Mouse (Mus musculus) limb, embryonic 11.5 days (tissue): ENCODE results near the gene Stard3. TPM values are rescaled to one million over a fixed set of nuclear protein-coding genes. Genes with fewer than 3 reads are reported as not detected.

Experiments used
- ATAC-seq: fragments of 200-750 bp; cut with Nextera tagmentation; 2 replicates; pipeline ENCODE4 v1.8.0; 2017; ENCODE audit warnings: low read depth; ENCODE audit not compliant: insufficient number of reproducible peaks, low FRiP score, low TSS enrichment
- DNase-seq: peaks from one replicate; pipeline ENCODE4 v3.0.0-alpha.2; 2015; ENCODE audit warnings: low spot score
- H3K27ac ChIP-seq: fragments of 300-500 bp; sonication (generic); replicated peaks from 2 replicates; pipeline ENCODE4 v1.5.1; 2014; ENCODE audit warnings: low read depth, mild to moderate bottlenecking, low read length
- H3K27me3 ChIP-seq: fragments of 300-500 bp; sonication (generic); 2 replicates; pipeline ENCODE4 v1.6.1; 2014; ENCODE audit warnings: mild to moderate bottlenecking, low read length, mixed read lengths; ENCODE audit not compliant: control insufficient read depth, insufficient read depth
- H3K36me3 ChIP-seq: fragments of 300-500 bp; sonication (generic); 2 replicates; pipeline ENCODE4 v1.6.1; 2014; ENCODE audit warnings: mild to moderate bottlenecking, low read length, moderate library complexity, mixed read lengths; ENCODE audit not compliant: control insufficient read depth, insufficient read depth
- H3K4me1 ChIP-seq: fragments of 300-500 bp; sonication (generic); 2 replicates; pipeline ENCODE4 v1.6.1; 2014; ENCODE audit warnings: low read length, mixed read lengths; ENCODE audit not compliant: control insufficient read depth, insufficient read depth
- H3K4me2 ChIP-seq: fragments of 300-500 bp; sonication (generic); 2 replicates; pipeline ENCODE4 v1.6.1; 2014; ENCODE audit warnings: low read depth, mild to moderate bottlenecking, moderate library complexity; ENCODE audit not compliant: severe bottlenecking
- H3K4me3 ChIP-seq: fragments of 300-500 bp; sonication (generic); 2 replicates; pipeline ENCODE4 v1.5.1; 2014; ENCODE audit warnings: low read depth, low read length
- H3K9ac ChIP-seq: fragments of 300-500 bp; sonication (generic); 2 replicates; pipeline ENCODE4 v1.6.1; 2014; ENCODE audit warnings: mild to moderate bottlenecking, low read length
- H3K9me3 ChIP-seq: fragments of 300-500 bp; sonication (generic); 2 replicates; pipeline ENCODE4 v1.6.1; 2016; ENCODE audit warnings: low read length; ENCODE audit not compliant: control insufficient read depth
- WGBS: fragments of 180-500 bp; shearing (Covaris S2); extraction: QIAGEN DNeasy Blood & Tissue Kit; methylation state at CpG from one replicate; pipeline ENCODE4 v1.1.7; 2014; 5-methylcytosine and 5-hydroxymethylcytosine counted together
- polyA plus RNA-seq: library from polyadenylated mRNA; unstranded; fragments of >200 nt; fragmentation: Nextera tagmentation; extraction: Ambion mirVana; gene quantifications from 2 replicates; pipeline ENCODE4 v1.2.1, GENCODE M21; 2014

Gene Stard3
- polyA plus RNA-seq, 1 experiment from 2014 or later, result 37.7 TPM

- peak overlapping the region; percentile 17 for H3K4me3 ChIP-seq
- WGBS, result under 1% methylated on average over 97 of the region's 97 CpGs
- DNase-seq (peak; percentile 71), ATAC-seq (no peak)
- peaks cover 97% of the 10 kb centered on the region for H3K27me3 ChIP-seq
- no peak overlapping the region for H3K9ac ChIP-seq
- H3K4me2 ChIP-seq, result peak overlapping the region; percentile 15
- no peaks in the 10 kb centered on the region for H3K36me3 ChIP-seq
- no peak overlapping the region for H3K27ac ChIP-seq
- H3K4me1 ChIP-seq, result 0 out of 2 replicates have a peak, but pooled peaks cover 7% of the 10 kb centered on the region
- no peaks in the 10 kb centered on the region for H3K9me3 ChIP-seq
These were observed 30.8 kb upstream of the Stard3 start for GRCm38 (mm10) chr11:98327136-98328030.

- WGBS, result under 1% methylated on average over 34 of the region's 35 CpGs
- ATAC-seq (no peak), DNase-seq (peak; percentile 49)
- peaks cover 96% of the 10 kb centered on the region for H3K27me3 ChIP-seq
- H3K9ac ChIP-seq, result no peak overlapping the region
- 0 out of 2 replicates have a peak, but pooled peaks cover 7% of the 10 kb centered on the region for H3K4me1 ChIP-seq
- H3K4me3 ChIP-seq, result peak overlapping the region; percentile 17; the same call in 1 of the 2 replicates
- H3K27ac ChIP-seq, result no peak overlapping the region
- no peaks in the 10 kb centered on the region for H3K9me3 ChIP-seq
- H3K4me2 ChIP-seq, result no peak overlapping the region
- no peaks in the 10 kb centered on the region for H3K36me3 ChIP-seq
These were observed 30.2 kb upstream of the Stard3 start for GRCm38 (mm10) chr11:98328031-98328370.

GRCm38 (mm10) chr11:98328371-98329069 is 29.6 kb upstream of the Stard3 start:
- H3K27me3 ChIP-seq, result peaks cover 96% of the 10 kb centered on the region
- H3K4me2 ChIP-seq, result peak overlapping the region; percentile 17; the same call in 1 of the 2 replicates
- WGBS, result 2% methylated on average over 44 of the region's 56 CpGs
- H3K9me3 ChIP-seq, result no peaks in the 10 kb centered on the region
- no peak overlapping the region for H3K27ac ChIP-seq
- H3K9ac ChIP-seq, result no peak overlapping the region
- 0 out of 2 replicates have a peak, but pooled peaks cover 7% of the 10 kb centered on the region for H3K4me1 ChIP-seq
- ATAC-seq (no peak), DNase-seq (peak; percentile 60)
- no peaks in the 10 kb centered on the region for H3K36me3 ChIP-seq
- H3K4me3 ChIP-seq, result peak overlapping the region; percentile 17; the same call in 1 of the 2 replicates

- ATAC-seq, result no peak
- no peak for DNase-seq
- H3K4me1 ChIP-seq, result 0 out of 2 replicates have a peak, but pooled peaks cover 7% of the 10 kb centered on the region
- H3K9me3 ChIP-seq, result no peaks in the 10 kb centered on the region
- WGBS, result 3% methylated on average over 38 of the region's 38 CpGs
- H3K27ac ChIP-seq, result no peak within 1 kb of the TSS
- H3K36me3 ChIP-seq, result no peaks in the 10 kb centered on the region
- peak within 1 kb of the TSS; percentile 17; the same call in 1 of the 2 replicates for H3K4me2 ChIP-seq
- H3K27me3 ChIP-seq, result peaks cover 96% of the 10 kb centered on the region
- peak within 1 kb of the TSS; percentile 17; the same call in 1 of the 2 replicates for H3K4me3 ChIP-seq
- no peak within 1 kb of the TSS for H3K9ac ChIP-seq
These were observed 28.8 kb upstream of the Stard3 start, which contains the start of gene Neurod2 for GRCm38 (mm10) chr11:98329081-98329959. TSS of gene Neurod2 (minus strand) at chr11:98329648.

- no peak overlapping the region for H3K4me2 ChIP-seq
- no peak overlapping the region for H3K4me3 ChIP-seq
- H3K4me1 ChIP-seq, result 0 out of 2 replicates have a peak, but pooled peaks cover 7% of the 10 kb centered on the region
- no peak for ATAC-seq
- H3K27me3 ChIP-seq, result peaks cover 96% of the 10 kb centered on the region
- DNase-seq, result no peak
- no peak overlapping the region for H3K9ac ChIP-seq
- H3K9me3 ChIP-seq, result no peaks in the 10 kb centered on the region
- no peak overlapping the region for H3K27ac ChIP-seq
- H3K36me3 ChIP-seq, result no peaks in the 10 kb centered on the region
- 37% methylated on average over 9 of the region's 9 CpGs for WGBS
These were observed 28.0 kb upstream of the Stard3 start for GRCm38 (mm10) chr11:98329960-98330744.

GRCm38 (mm10) chr11:98330745-98331204 is 27.4 kb upstream of the Stard3 start:
- H3K9me3 ChIP-seq, result no peaks in the 10 kb centered on the region
- peaks cover 96% of the 10 kb centered on the region for H3K27me3 ChIP-seq
- WGBS, result 44% methylated on average over 2 of the region's 2 CpGs
- H3K4me3 ChIP-seq, result no peak overlapping the region
- no peak overlapping the region for H3K9ac ChIP-seq
- ATAC-seq, result no peak
- H3K4me1 ChIP-seq, result 0 out of 2 replicates have a peak, but pooled peaks cover 7% of the 10 kb centered on the region
- no peak overlapping the region for H3K4me2 ChIP-seq
- H3K36me3 ChIP-seq, result no peaks in the 10 kb centered on the region
- no peak for DNase-seq
- H3K27ac ChIP-seq, result no peak overlapping the region

GRCm38 (mm10) chr11:98331401-98331800 is 26.8 kb upstream of the Stard3 start:
- ATAC-seq (no peak), DNase-seq (no peak)
- Histone ChIP-seq H3K9me3 (no peaks in the 10 kb centered on the region), H3K27me3 (peaks cover 98% of the 10 kb centered on the region), H3K36me3 (no peaks in the 10 kb centered on the region), H3K4me3 (no peak overlapping the region), H3K4me1 (0 out of 2 replicates have a peak, but pooled peaks cover 7% of the 10 kb centered on the region), H3K27ac (no peak overlapping the region), H3K4me2 (no peak overlapping the region), H3K9ac (no peak overlapping the region)
- 31% methylated on average over 1 of the region's 1 CpGs for WGBS
